Mouse (Mus musculus): Measurements from ENCODE around the gene Galnt18. TPM values are rescaled to one million over a fixed set of nuclear protein-coding genes. Genes with fewer than 3 reads are reported as not detected.

The Galnt18 gene
- polyA plus RNA-seq, 1 experiment from 2014 or later: 17.6 TPM

- Histone ChIP-seq H3K4me3 (no peak overlapping the region), H3K9ac (no peak overlapping the region), H3K27me3 (no peaks in the 10 kb centered on the region), H3K4me1 (replicated peaks) (peaks cover 11% of the 10 kb centered on the region), H3K36me3 (no peaks in the 10 kb centered on the region), H3K9me3 (no peaks in the 10 kb centered on the region), H3K4me2 (no peak overlapping the region), H3K27ac (replicated peaks) (no peak overlapping the region)
- no peak for ATAC-seq (ENCODE audit: low FRiP score, low read depth)
- WGBS: 64% methylated on average over 9 of the region's 9 CpGs
Observed at GRCm38 (mm10) chr7:111766145-111766767, 13.5 kb downstream of the Galnt18 start.

GRCm38 (mm10) chr7:111762754-111763153 lies 17.0 kb downstream of the Galnt18 start:
- WGBS: 32% methylated on average over 6 of the region's 6 CpGs

GRCm38 (mm10) chr7:111748571-111749071 lies 31.2 kb downstream of the Galnt18 start:
- Histone ChIP-seq H3K4me3 (no peak overlapping the region), H3K27me3 (no peaks in the 10 kb centered on the region), H3K9me3 (no peaks in the 10 kb centered on the region), H3K36me3 (no peaks in the 10 kb centered on the region), H3K4me1 (replicated peaks) (no peaks in the 10 kb centered on the region), H3K4me2 (no peak overlapping the region), H3K27ac (replicated peaks) (no peak overlapping the region), H3K9ac (no peak overlapping the region)
- no peak for ATAC-seq (ENCODE audit: low FRiP score, low read depth)
- 88% methylated on average over 3 of the region's 3 CpGs for WGBS

More at GRCm38 (mm10) chr7:111762754-111763153, 17.0 kb downstream of the Galnt18 start:
- no peak overlapping the region for H3K4me3 ChIP-seq
- no peak; the same call in 1 of the 2 replicates for ATAC-seq (ENCODE audit: low FRiP score, low read depth)
- H3K4me1 ChIP-seq (replicated peaks): peaks cover 18% of the 10 kb centered on the region
- H3K36me3 ChIP-seq: no peaks in the 10 kb centered on the region
- no peak overlapping the region for H3K27ac ChIP-seq (replicated peaks)
- no peaks in the 10 kb centered on the region for H3K9me3 ChIP-seq
- H3K4me2 ChIP-seq: no peak overlapping the region
- H3K27me3 ChIP-seq: no peaks in the 10 kb centered on the region
- no peak overlapping the region for H3K9ac ChIP-seq

GRCm38 (mm10) chr7:111744770-111745169 lies 35.0 kb downstream of the Galnt18 start:
- ATAC-seq (ENCODE audit: low FRiP score, low read depth): no peak

GRCm38 (mm10) chr7:111741595-111741994 lies 38.2 kb downstream of the Galnt18 start:
- Histone ChIP-seq H3K4me1 (replicated peaks) (peaks cover 9% of the 10 kb centered on the region; the same call in 1 of the 2 replicates), H3K36me3 (no peaks in the 10 kb centered on the region), H3K4me2 (no peak overlapping the region), H3K27me3 (no peaks in the 10 kb centered on the region), H3K27ac (replicated peaks) (no peak overlapping the region), H3K9me3 (no peaks in the 10 kb centered on the region), H3K4me3 (no peak overlapping the region), H3K9ac (no peak overlapping the region)
- ATAC-seq (ENCODE audit: low FRiP score, low read depth): no peak
- 56% methylated on average over 2 of the region's 2 CpGs for WGBS

More at GRCm38 (mm10) chr7:111744770-111745169, 35.0 kb downstream of the Galnt18 start:
- H3K27ac ChIP-seq (replicated peaks): no peak overlapping the region
- H3K4me2 ChIP-seq: no peak overlapping the region
- 0 out of 2 replicates have a peak, but pooled peaks cover 2% of the 10 kb centered on the region for H3K4me1 ChIP-seq (replicated peaks)
- H3K9ac ChIP-seq: no peak overlapping the region
- no peaks in the 10 kb centered on the region for H3K27me3 ChIP-seq
- H3K36me3 ChIP-seq: no peaks in the 10 kb centered on the region
- no peak overlapping the region for H3K4me3 ChIP-seq
- H3K9me3 ChIP-seq: no peaks in the 10 kb centered on the region

- no peak overlapping the region for H3K9ac ChIP-seq
- no peaks in the 10 kb centered on the region for H3K27me3 ChIP-seq
- H3K4me1 ChIP-seq (replicated peaks): peaks cover 9% of the 10 kb centered on the region; the same call in 1 of the 2 replicates
- WGBS: 49% methylated on average over 6 of the region's 6 CpGs
- H3K9me3 ChIP-seq: no peaks in the 10 kb centered on the region
- no peak overlapping the region for H3K4me3 ChIP-seq
- no peaks in the 10 kb centered on the region for H3K36me3 ChIP-seq
- no peak overlapping the region for H3K4me2 ChIP-seq
- ATAC-seq (ENCODE audit: low FRiP score, low read depth): no peak
- H3K27ac ChIP-seq (replicated peaks): no peak overlapping the region
Observed at GRCm38 (mm10) chr7:111740091-111740490, 39.7 kb downstream of the Galnt18 start.

- H3K4me3 ChIP-seq: no peak overlapping the region
- WGBS: 68% methylated on average over 5 of the region's 5 CpGs
- peaks cover 9% of the 10 kb centered on the region; the same call in 1 of the 2 replicates for H3K4me1 ChIP-seq (replicated peaks)
- ATAC-seq (ENCODE audit: low FRiP score, low read depth): no peak
- no peak overlapping the region for H3K9ac ChIP-seq
- no peak overlapping the region for H3K27ac ChIP-seq (replicated peaks)
- no peaks in the 10 kb centered on the region for H3K27me3 ChIP-seq
- H3K9me3 ChIP-seq: no peaks in the 10 kb centered on the region
- H3K4me2 ChIP-seq: no peak overlapping the region
- no peaks in the 10 kb centered on the region for H3K36me3 ChIP-seq
Observed at GRCm38 (mm10) chr7:111739371-111739765, 40.4 kb downstream of the Galnt18 start.

GRCm38 (mm10) chr7:111738456-111739370 lies 41.1 kb downstream of the Galnt18 start:
- WGBS: 49% methylated on average over 10 of the region's 10 CpGs

GRCm38 (mm10) chr7:111737426-111737825 lies 42.4 kb downstream of the Galnt18 start:
- Histone ChIP-seq H3K27me3 (no peaks in the 10 kb centered on the region), H3K9me3 (no peaks in the 10 kb centered on the region), H3K4me3 (no peak overlapping the region), H3K27ac (replicated peaks) (no peak overlapping the region), H3K9ac (no peak overlapping the region), H3K4me2 (no peak overlapping the region), H3K36me3 (no peaks in the 10 kb centered on the region), H3K4me1 (replicated peaks) (peaks cover 9% of the 10 kb centered on the region; the same call in 1 of the 2 replicates)
- ATAC-seq (ENCODE audit: low FRiP score, low read depth): no peak
- WGBS: 47% methylated on average over 7 of the region's 7 CpGs

More at GRCm38 (mm10) chr7:111738456-111739370, 41.1 kb downstream of the Galnt18 start:
- no peak overlapping the region for H3K4me3 ChIP-seq
- H3K27me3 ChIP-seq: no peaks in the 10 kb centered on the region
- no peak; the same call in 1 of the 2 replicates for ATAC-seq (ENCODE audit: low FRiP score, low read depth)
- H3K9me3 ChIP-seq: no peaks in the 10 kb centered on the region
- H3K27ac ChIP-seq (replicated peaks): no peak overlapping the region
- H3K36me3 ChIP-seq: no peaks in the 10 kb centered on the region
- H3K9ac ChIP-seq: no peak overlapping the region
- H3K4me2 ChIP-seq: no peak overlapping the region
- H3K4me1 ChIP-seq (replicated peaks): peaks cover 9% of the 10 kb centered on the region; the same call in 1 of the 2 replicates

- Histone ChIP-seq H3K9ac (no peak overlapping the region), H3K9me3 (no peaks in the 10 kb centered on the region)
- ATAC-seq (ENCODE audit: low FRiP score, low read depth): no peak
Observed at GRCm38 (mm10) chr7:111736365-111736764, 43.4 kb downstream of the Galnt18 start.

GRCm38 (mm10) chr7:111730346-111731269 lies 49.2 kb downstream of the Galnt18 start:
- no peak for ATAC-seq (ENCODE audit: low FRiP score, low read depth)
- no peaks in the 10 kb centered on the region for H3K36me3 ChIP-seq
- no peak overlapping the region for H3K4me3 ChIP-seq
- no peak overlapping the region for H3K27ac ChIP-seq (replicated peaks)
- no peaks in the 10 kb centered on the region for H3K4me1 ChIP-seq (replicated peaks)
- H3K9me3 ChIP-seq: no peaks in the 10 kb centered on the region
- WGBS: 80% methylated on average over 8 of the region's 8 CpGs
- H3K27me3 ChIP-seq: no peaks in the 10 kb centered on the region
- no peak overlapping the region for H3K9ac ChIP-seq
- no peak overlapping the region for H3K4me2 ChIP-seq

More at GRCm38 (mm10) chr7:111736365-111736764, 43.4 kb downstream of the Galnt18 start:
- Histone ChIP-seq H3K27ac (replicated peaks) (no peak overlapping the region), H3K27me3 (no peaks in the 10 kb centered on the region), H3K4me1 (replicated peaks) (peaks cover 9% of the 10 kb centered on the region; the same call in 1 of the 2 replicates), H3K4me3 (no peak overlapping the region), H3K4me2 (no peak overlapping the region), H3K36me3 (no peaks in the 10 kb centered on the region)
- WGBS: 55% methylated on average over 3 of the region's 3 CpGs
